Mouse (Mus musculus) myocyte (in vitro differentiated cells): ENCODE measurements around the gene Pask.

Experiments
- CEBPB ChIP-seq: IDR thresholded peaks from 2 replicates; pipeline ENCODE4 v1.6.1; 2011; ENCODE audit warnings: mild to moderate bottlenecking, moderate library complexity; ENCODE audit not compliant: poor library complexity, insufficient read depth, severe bottlenecking
- MAX ChIP-seq: IDR thresholded peaks from one replicate; pipeline ENCODE4 v1.6.1; 2011; ENCODE audit warnings: low read depth, mild to moderate bottlenecking, control low read depth
- POLR2A ChIP-seq: IDR thresholded peaks from one replicate; pipeline ENCODE4 v1.6.1; 2011; ENCODE audit warnings: low read depth, mild to moderate bottlenecking, control low read depth, moderate library complexity; ENCODE audit not compliant: insufficient read length
- POLR2AphosphoS2 ChIP-seq: IDR thresholded peaks from one replicate; pipeline ENCODE4 v1.6.1; 2011; ENCODE audit warnings: low read depth, control low read depth; ENCODE audit not compliant: insufficient read length
- USF1 ChIP-seq: IDR thresholded peaks from one replicate; pipeline ENCODE4 v1.6.1; 2011; ENCODE audit warnings: low read depth, mild to moderate bottlenecking, control low read depth, moderate library complexity

DNA sequence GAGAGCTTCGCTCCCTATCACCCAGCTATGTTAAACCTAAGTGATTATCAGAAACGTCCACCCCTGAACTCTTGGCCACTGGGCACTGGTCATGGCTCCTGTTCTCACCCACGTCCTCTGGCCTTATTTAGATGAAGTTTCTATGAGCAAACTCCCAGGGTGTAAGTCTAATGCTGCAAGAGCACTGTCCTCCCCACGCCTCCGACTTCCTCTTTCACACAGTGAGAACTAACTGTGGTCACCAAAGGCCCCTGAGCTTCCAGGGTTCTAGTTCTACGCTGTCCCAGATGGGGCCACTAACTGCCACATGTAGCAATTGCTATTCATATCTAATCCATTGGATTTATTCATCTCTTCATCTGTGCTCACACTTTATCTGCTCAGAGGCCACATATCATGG lies 22.4 kb upstream of the Pask start:
- no peak for TF ChIP-seq POLR2AphosphoS2
- no peak for TF ChIP-seq POLR2A
- no peak for TF ChIP-seq MAX
- TF ChIP-seq CEBPB, result no peak
- no peak for TF ChIP-seq USF1
